Mouse (Mus musculus): ENCODE measurements around the gene Gtf2h5.

- TF ChIP-seq POLR2A (IDR thresholded peaks at IDR 0.05; ENCODE audit: borderline replicate concordance, extremely low read depth, insufficient read depth, insufficient read length, poor library complexity, severe bottlenecking), result no peak
- no peak for TF ChIP-seq CTCF (IDR thresholded peaks at IDR 0.05; ENCODE audit: borderline replicate concordance, extremely low read depth, insufficient read depth, insufficient read length)
Measured at GRCm38 (mm10) chr17:6095579-6095978, 16.0 kb downstream of the Gtf2h5 start.
